Mouse (Mus musculus) midbrain, embryonic 16.5 days (tissue): ENCODE results near the gene Cd5. TPM values are rescaled to one million over a fixed set of nuclear protein-coding genes. Genes with fewer than 3 reads are reported as not detected.
A peak's percentile ranks its signal among the peaks of the same experiment; 100 is the strongest.

Source experiments
- ATAC-seq: fragments of 200-750 bp; cut with Nextera tagmentation; 2 replicates; pipeline ENCODE4 v1.8.0; 2017; ENCODE audit warnings: moderate TSS enrichment
- H3K27ac ChIP-seq: fragments of 300-500 bp; sonication (generic); 2 replicates; pipeline ENCODE4 v1.5.1; 2014; ENCODE audit warnings: mild to moderate bottlenecking, low read length, mixed read lengths
- H3K27me3 ChIP-seq: fragments of 300-500 bp; sonication (generic); 2 replicates; pipeline ENCODE4 v1.6.1; 2014; ENCODE audit warnings: low read depth, low read length, mixed read lengths; ENCODE audit not compliant: control insufficient read depth, insufficient read depth
- H3K36me3 ChIP-seq: fragments of 300-500 bp; sonication (generic); 2 replicates; pipeline ENCODE4 v1.6.1; 2014; ENCODE audit warnings: mild to moderate bottlenecking, low read length, moderate library complexity, mixed read lengths; ENCODE audit not compliant: control insufficient read depth, insufficient read depth
- H3K4me1 ChIP-seq: fragments of 300-500 bp; sonication (generic); 2 replicates; pipeline ENCODE4 v1.6.1; 2014; ENCODE audit warnings: mild to moderate bottlenecking, low read length, mixed read lengths; ENCODE audit not compliant: control insufficient read depth, insufficient read depth
- H3K4me2 ChIP-seq: fragments of 300-500 bp; sonication (generic); 2 replicates; pipeline ENCODE4 v1.6.1; 2014; ENCODE audit warnings: mild to moderate bottlenecking, low read length, mixed read lengths
- H3K4me3 ChIP-seq: fragments of 300-500 bp; sonication (generic); 2 replicates; pipeline ENCODE4 v1.5.1; 2014; ENCODE audit warnings: low read depth, mild to moderate bottlenecking, low read length, moderate library complexity, mixed read lengths
- H3K9ac ChIP-seq: fragments of 300-500 bp; sonication (generic); 2 replicates; pipeline ENCODE4 v1.6.1; 2014; ENCODE audit warnings: low read depth, low read length, mixed read lengths
- H3K9me3 ChIP-seq: fragments of 300-500 bp; sonication (generic); replicated peaks from 2 replicates; pipeline ENCODE4 v1.6.1; 2014; ENCODE audit warnings: mild to moderate bottlenecking, low read length, mixed read lengths; ENCODE audit not compliant: control insufficient read depth, poor library complexity, severe bottlenecking
- WGBS: fragments of 180-500 bp; shearing (Covaris S2); extraction: QIAGEN DNeasy Blood & Tissue Kit; methylation state at CpG from one replicate; pipeline ENCODE4 v1.1.7; 2014; 5-methylcytosine and 5-hydroxymethylcytosine counted together
- polyA plus RNA-seq: library from polyadenylated mRNA; unstranded; fragments of >200 nt; fragmentation: Nextera tagmentation; extraction: Ambion mirVana; gene quantifications from 2 replicates; pipeline ENCODE4 v1.2.1, GENCODE M21; 2015

Cd5 gene
- polyA plus RNA-seq, 1 experiment from 2014 or later = 0.48 TPM

- Histone ChIP-seq H3K36me3 (no peaks in the 10 kb centered on the region), H3K27me3 (no peaks in the 10 kb centered on the region), H3K27ac (peak overlapping the region; percentile 52; the same call in 1 of the 2 replicates), H3K9ac (no peak overlapping the region), H3K9me3 (no peaks in the 10 kb centered on the region), H3K4me2 (no peak overlapping the region), H3K4me1 (peaks cover 22% of the 10 kb centered on the region), H3K4me3 (no peak overlapping the region)
- 80% methylated on average over 13 of the region's 13 CpGs for WGBS
- ATAC-seq = no peak
Measured at GRCm38 (mm10) chr19:10724629-10725363, 14.0 kb downstream of the Cd5 start.

- peak overlapping the region; percentile 13; the same call in 1 of the 2 replicates for H3K4me2 ChIP-seq
- ATAC-seq = peak; percentile 68
Measured at GRCm38 (mm10) chr19:10723649-10724048, 15.2 kb downstream of the Cd5 start.

GRCm38 (mm10) chr19:10723084-10723483, 15.7 kb downstream of the Cd5 start:
- Histone ChIP-seq H3K27ac (peak overlapping the region; percentile 78), H3K4me2 (peak overlapping the region; percentile 13; the same call in 1 of the 2 replicates)
- ATAC-seq = 0 out of 2 replicates have a peak, but pooled peaks have one; percentile 4

More at GRCm38 (mm10) chr19:10723649-10724048, 15.2 kb downstream of the Cd5 start:
- no peaks in the 10 kb centered on the region for H3K27me3 ChIP-seq
- peaks cover 23% of the 10 kb centered on the region for H3K4me1 ChIP-seq
- 14% methylated on average over 5 of the region's 5 CpGs for WGBS
- no peak overlapping the region for H3K9ac ChIP-seq
- H3K27ac ChIP-seq = peak overlapping the region; percentile 78
- H3K9me3 ChIP-seq = no peaks in the 10 kb centered on the region
- no peaks in the 10 kb centered on the region for H3K36me3 ChIP-seq
- H3K4me3 ChIP-seq = no peak overlapping the region

GRCm38 (mm10) chr19:10721064-10721463, 17.7 kb downstream of the Cd5 start:
- ATAC-seq = no peak
- H3K4me2 ChIP-seq = no peak overlapping the region
- H3K4me1 ChIP-seq = peaks cover 23% of the 10 kb centered on the region
- H3K27ac ChIP-seq = peak overlapping the region; percentile 18; the same call in 1 of the 2 replicates
- no peak overlapping the region for H3K9ac ChIP-seq
- no peaks in the 10 kb centered on the region for H3K36me3 ChIP-seq
- WGBS = 70% methylated on average over 5 of the region's 5 CpGs
- no peaks in the 10 kb centered on the region for H3K27me3 ChIP-seq
- no peaks in the 10 kb centered on the region for H3K9me3 ChIP-seq
- no peak overlapping the region for H3K4me3 ChIP-seq

More at GRCm38 (mm10) chr19:10723084-10723483, 15.7 kb downstream of the Cd5 start:
- Histone ChIP-seq H3K36me3 (no peaks in the 10 kb centered on the region), H3K4me1 (peaks cover 23% of the 10 kb centered on the region), H3K27me3 (no peaks in the 10 kb centered on the region), H3K4me3 (no peak overlapping the region), H3K9ac (peak overlapping the region; percentile 51), H3K9me3 (no peaks in the 10 kb centered on the region)
- 8% methylated on average over 13 of the region's 13 CpGs for WGBS

- H3K9me3 ChIP-seq = no peaks in the 10 kb centered on the region
- no peaks in the 10 kb centered on the region for H3K27me3 ChIP-seq
- no peaks in the 10 kb centered on the region for H3K36me3 ChIP-seq
- no peak for ATAC-seq
- peaks cover 23% of the 10 kb centered on the region for H3K4me1 ChIP-seq
- no peak overlapping the region for H3K4me2 ChIP-seq
- WGBS = 20% methylated on average over 3 of the region's 3 CpGs
- H3K27ac ChIP-seq = peak overlapping the region; percentile 60
- no peak overlapping the region for H3K9ac ChIP-seq
- H3K4me3 ChIP-seq = no peak overlapping the region
Measured at GRCm38 (mm10) chr19:10720524-10720923, 18.3 kb downstream of the Cd5 start.

- WGBS = 25% methylated on average over 2 of the region's 2 CpGs
- no peak overlapping the region for H3K4me3 ChIP-seq
- 0 out of 2 replicates have a peak, but pooled peaks have one; percentile 9 for ATAC-seq
- no peaks in the 10 kb centered on the region for H3K36me3 ChIP-seq
- peaks cover 23% of the 10 kb centered on the region for H3K4me1 ChIP-seq
- no peak overlapping the region for H3K9ac ChIP-seq
- no peaks in the 10 kb centered on the region for H3K27me3 ChIP-seq
- no peaks in the 10 kb centered on the region for H3K9me3 ChIP-seq
- peak overlapping the region; percentile 60 for H3K27ac ChIP-seq
- no peak overlapping the region for H3K4me2 ChIP-seq
Measured at GRCm38 (mm10) chr19:10719751-10720150, 19.1 kb downstream of the Cd5 start.

GRCm38 (mm10) chr19:10718251-10718775, 20.5 kb downstream of the Cd5 start:
- H3K36me3 ChIP-seq = peaks cover 6% of the 10 kb centered on the region
- H3K27ac ChIP-seq = no peak overlapping the region
- H3K4me1 ChIP-seq = peaks cover 12% of the 10 kb centered on the region
- no peak for ATAC-seq
- 81% methylated on average over 7 of the region's 7 CpGs for WGBS
- no peak overlapping the region for H3K4me3 ChIP-seq
- H3K9me3 ChIP-seq = no peaks in the 10 kb centered on the region
- H3K27me3 ChIP-seq = no peaks in the 10 kb centered on the region
- H3K4me2 ChIP-seq = no peak overlapping the region
- no peak overlapping the region for H3K9ac ChIP-seq

- no peak for ATAC-seq
- WGBS = 88% methylated on average over 6 of the region's 6 CpGs
- no peak overlapping the region for H3K9ac ChIP-seq
- peaks cover 22% of the 10 kb centered on the region for H3K36me3 ChIP-seq
- peaks cover 4% of the 10 kb centered on the region; the same call in 1 of the 2 replicates for H3K4me1 ChIP-seq
- peak overlapping the region; percentile 68; the same call in 1 of the 2 replicates for H3K27ac ChIP-seq
- no peaks in the 10 kb centered on the region for H3K27me3 ChIP-seq
- no peak overlapping the region for H3K4me3 ChIP-seq
- H3K9me3 ChIP-seq = no peaks in the 10 kb centered on the region
- no peak overlapping the region for H3K4me2 ChIP-seq
Measured at GRCm38 (mm10) chr19:10715476-10715875, 23.3 kb downstream of the Cd5 start.
